Mouse (Mus musculus): ENCODE results near the gene Cop1. TPM values are rescaled to one million over a fixed set of nuclear protein-coding genes. Genes with fewer than 3 reads are reported as not detected.

Cop1 gene
- polyA plus RNA-seq, 1 experiment from 2014 or later: 80.9 TPM

GRCm38 (mm10) chr1:159313625-159314024 is 81.5 kb downstream of the Cop1 start:
- ATAC-seq (ENCODE audit: low read depth): no peak
- Histone ChIP-seq H3K27ac (replicated peaks; ENCODE audit: low read depth, low read length) (no peak overlapping the region), H3K4me1 (ENCODE audit: control insufficient read depth, insufficient read depth, low read length) (no peaks in the 10 kb centered on the region), H3K36me3 (ENCODE audit: control insufficient read depth, insufficient read depth, low read length) (peaks cover 20% of the 10 kb centered on the region; the same call in 1 of the 2 replicates), H3K27me3 (replicated peaks; ENCODE audit: control insufficient read depth, insufficient read depth, low read length) (no peaks in the 10 kb centered on the region), H3K4me2 (ENCODE audit: low read depth, low read length) (no peak overlapping the region), H3K9ac (ENCODE audit: low read depth, low read length) (no peak overlapping the region), H3K4me3 (ENCODE audit: low read depth, low read length) (no peak overlapping the region), H3K9me3 (ENCODE audit: control insufficient read depth, low read length) (no peaks in the 10 kb centered on the region)
- 69% methylated on average over 2 of the region's 2 CpGs for WGBS
- no peak for DNase-seq (ENCODE audit: low spot score)

GRCm38 (mm10) chr1:159322586-159322985 is 90.5 kb downstream of the Cop1 start:
- no peak for ATAC-seq (ENCODE audit: low read depth)
- H3K9me3 ChIP-seq (ENCODE audit: control insufficient read depth, low read length): no peaks in the 10 kb centered on the region
- no peak overlapping the region for H3K4me3 ChIP-seq (ENCODE audit: low read depth, low read length)
- H3K4me2 ChIP-seq (ENCODE audit: low read depth, low read length): no peak overlapping the region
- WGBS: 63% methylated on average over 1 of the region's 1 CpGs
- peaks cover 28% of the 10 kb centered on the region for H3K36me3 ChIP-seq (ENCODE audit: control insufficient read depth, insufficient read depth, low read length)
- H3K27ac ChIP-seq (replicated peaks; ENCODE audit: low read depth, low read length): no peak overlapping the region
- no peaks in the 10 kb centered on the region for H3K4me1 ChIP-seq (ENCODE audit: control insufficient read depth, insufficient read depth, low read length)
- DNase-seq (ENCODE audit: low spot score): peak; percentile 23
- no peaks in the 10 kb centered on the region for H3K27me3 ChIP-seq (replicated peaks; ENCODE audit: control insufficient read depth, insufficient read depth, low read length)
- no peak overlapping the region for H3K9ac ChIP-seq (ENCODE audit: low read depth, low read length)

- Histone ChIP-seq H3K4me2 (ENCODE audit: low read depth, low read length) (no peak overlapping the region), H3K9me3 (ENCODE audit: control insufficient read depth, low read length) (no peaks in the 10 kb centered on the region), H3K27ac (replicated peaks; ENCODE audit: low read depth, low read length) (no peak overlapping the region), H3K4me3 (ENCODE audit: low read depth, low read length) (no peak overlapping the region), H3K9ac (ENCODE audit: low read depth, low read length) (no peak overlapping the region), H3K4me1 (ENCODE audit: control insufficient read depth, insufficient read depth, low read length) (no peaks in the 10 kb centered on the region), H3K27me3 (replicated peaks; ENCODE audit: control insufficient read depth, insufficient read depth, low read length) (no peaks in the 10 kb centered on the region), H3K36me3 (ENCODE audit: control insufficient read depth, insufficient read depth, low read length) (peaks cover 42% of the 10 kb centered on the region)
- 86% methylated on average over 4 of the region's 4 CpGs for WGBS
- DNase-seq (ENCODE audit: low spot score) (no peak), ATAC-seq (ENCODE audit: low read depth) (no peak)
Measured at GRCm38 (mm10) chr1:159331008-159331407, 98.9 kb downstream of the Cop1 start.

- Histone ChIP-seq H3K36me3 (ENCODE audit: control insufficient read depth, insufficient read depth, low read length) (peaks cover 47% of the 10 kb centered on the region), H3K4me2 (ENCODE audit: low read depth, low read length) (no peak overlapping the region), H3K9ac (ENCODE audit: low read depth, low read length) (no peak overlapping the region), H3K9me3 (ENCODE audit: control insufficient read depth, low read length) (no peaks in the 10 kb centered on the region), H3K4me3 (ENCODE audit: low read depth, low read length) (no peak overlapping the region), H3K4me1 (ENCODE audit: control insufficient read depth, insufficient read depth, low read length) (no peaks in the 10 kb centered on the region), H3K27ac (replicated peaks; ENCODE audit: low read depth, low read length) (no peak overlapping the region), H3K27me3 (replicated peaks; ENCODE audit: control insufficient read depth, insufficient read depth, low read length) (no peaks in the 10 kb centered on the region)
- DNase-seq (ENCODE audit: low spot score) (no peak), ATAC-seq (ENCODE audit: low read depth) (no peak)
- WGBS: 89% methylated on average over 4 of the region's 4 CpGs
Measured at GRCm38 (mm10) chr1:159334157-159334556, 102.0 kb downstream of the Cop1 start.

- 71% methylated on average over 2 of the region's 2 CpGs for WGBS
- Histone ChIP-seq H3K27ac (replicated peaks; ENCODE audit: low read depth, low read length) (no peak overlapping the region), H3K36me3 (ENCODE audit: control insufficient read depth, insufficient read depth, low read length) (peaks cover 40% of the 10 kb centered on the region), H3K4me3 (ENCODE audit: low read depth, low read length) (no peak overlapping the region), H3K4me2 (ENCODE audit: low read depth, low read length) (no peak overlapping the region), H3K27me3 (replicated peaks; ENCODE audit: control insufficient read depth, insufficient read depth, low read length) (no peaks in the 10 kb centered on the region), H3K9ac (ENCODE audit: low read depth, low read length) (no peak overlapping the region), H3K9me3 (ENCODE audit: control insufficient read depth, low read length) (no peaks in the 10 kb centered on the region), H3K4me1 (ENCODE audit: control insufficient read depth, insufficient read depth, low read length) (no peaks in the 10 kb centered on the region)
- DNase-seq (ENCODE audit: low spot score) (no peak), ATAC-seq (ENCODE audit: low read depth) (no peak)
Measured at GRCm38 (mm10) chr1:159342355-159342754, 110.2 kb downstream of the Cop1 start.

GRCm38 (mm10) chr1:159355027-159355570 is 123.0 kb downstream of the Cop1 start:
- H3K4me3 ChIP-seq (ENCODE audit: low read depth, low read length): no peak overlapping the region
- H3K27ac ChIP-seq (replicated peaks; ENCODE audit: low read depth, low read length): no peak overlapping the region
- 94% methylated on average over 1 of the region's 1 CpGs for WGBS
- H3K27me3 ChIP-seq (replicated peaks; ENCODE audit: control insufficient read depth, insufficient read depth, low read length): no peaks in the 10 kb centered on the region
- peaks cover 25% of the 10 kb centered on the region for H3K36me3 ChIP-seq (ENCODE audit: control insufficient read depth, insufficient read depth, low read length)
- no peak for DNase-seq (ENCODE audit: low spot score)
- no peak for ATAC-seq (ENCODE audit: low read depth)
- H3K4me1 ChIP-seq (ENCODE audit: control insufficient read depth, insufficient read depth, low read length): no peaks in the 10 kb centered on the region
- H3K9ac ChIP-seq (ENCODE audit: low read depth, low read length): no peak overlapping the region
- no peak overlapping the region for H3K4me2 ChIP-seq (ENCODE audit: low read depth, low read length)
- no peaks in the 10 kb centered on the region for H3K9me3 ChIP-seq (ENCODE audit: control insufficient read depth, low read length)

GRCm38 (mm10) chr1:159358713-159359112 is 126.6 kb downstream of the Cop1 start:
- H3K36me3 ChIP-seq (ENCODE audit: control insufficient read depth, insufficient read depth, low read length): 0 out of 2 replicates have a peak, but pooled peaks cover 9% of the 10 kb centered on the region
- no peaks in the 10 kb centered on the region for H3K27me3 ChIP-seq (replicated peaks; ENCODE audit: control insufficient read depth, insufficient read depth, low read length)
- no peak overlapping the region for H3K27ac ChIP-seq (replicated peaks; ENCODE audit: low read depth, low read length)
- ATAC-seq (ENCODE audit: low read depth) (no peak), DNase-seq (ENCODE audit: low spot score) (no peak)
- H3K4me1 ChIP-seq (ENCODE audit: control insufficient read depth, insufficient read depth, low read length): no peaks in the 10 kb centered on the region
- H3K9ac ChIP-seq (ENCODE audit: low read depth, low read length): no peak overlapping the region
- no peak overlapping the region for H3K4me3 ChIP-seq (ENCODE audit: low read depth, low read length)
- H3K9me3 ChIP-seq (ENCODE audit: control insufficient read depth, low read length): no peaks in the 10 kb centered on the region
- 71% methylated on average over 5 of the region's 5 CpGs for WGBS
- no peak overlapping the region for H3K4me2 ChIP-seq (ENCODE audit: low read depth, low read length)

- ATAC-seq (ENCODE audit: low read depth) (no peak), DNase-seq (ENCODE audit: low spot score) (no peak)
- Histone ChIP-seq H3K9me3 (ENCODE audit: control insufficient read depth, low read length) (no peaks in the 10 kb centered on the region), H3K4me2 (ENCODE audit: low read depth, low read length) (no peak overlapping the region), H3K4me1 (ENCODE audit: control insufficient read depth, insufficient read depth, low read length) (no peaks in the 10 kb centered on the region), H3K27ac (replicated peaks; ENCODE audit: low read depth, low read length) (no peak overlapping the region), H3K9ac (ENCODE audit: low read depth, low read length) (no peak overlapping the region), H3K36me3 (ENCODE audit: control insufficient read depth, insufficient read depth, low read length) (no peaks in the 10 kb centered on the region), H3K27me3 (replicated peaks; ENCODE audit: control insufficient read depth, insufficient read depth, low read length) (no peaks in the 10 kb centered on the region), H3K4me3 (ENCODE audit: low read depth, low read length) (no peak overlapping the region)
- 69% methylated on average over 4 of the region's 4 CpGs for WGBS
Measured at GRCm38 (mm10) chr1:159371881-159372390, 139.8 kb downstream of the Cop1 start.

- Histone ChIP-seq H3K4me3 (ENCODE audit: low read depth, low read length) (no peak overlapping the region), H3K9me3 (ENCODE audit: control insufficient read depth, low read length) (no peaks in the 10 kb centered on the region), H3K4me1 (ENCODE audit: control insufficient read depth, insufficient read depth, low read length) (no peaks in the 10 kb centered on the region), H3K27me3 (replicated peaks; ENCODE audit: control insufficient read depth, insufficient read depth, low read length) (no peaks in the 10 kb centered on the region), H3K4me2 (ENCODE audit: low read depth, low read length) (no peak overlapping the region), H3K36me3 (ENCODE audit: control insufficient read depth, insufficient read depth, low read length) (no peaks in the 10 kb centered on the region), H3K9ac (ENCODE audit: low read depth, low read length) (no peak overlapping the region), H3K27ac (replicated peaks; ENCODE audit: low read depth, low read length) (no peak overlapping the region)
- ATAC-seq (ENCODE audit: low read depth): no peak
- peak; percentile 17 for DNase-seq (ENCODE audit: low spot score)
- 20% methylated on average over 1 of the region's 1 CpGs for WGBS
Measured at GRCm38 (mm10) chr1:159382218-159382617, 150.1 kb downstream of the Cop1 start.
